Mouse (Mus musculus): ENCODE data around the gene Sema3f.

The Sema3f gene

GRCm38 (mm10) chr9:107631861-107632260, 78.4 kb downstream of the Sema3f start:
- DNase-seq: no peak

All from kidney, postnatal 14 days (tissue).